Mouse (Mus musculus) testis, adult 2 months (tissue): ENCODE results near the gene Dnaja1.

Experiments used
- CTCF ChIP-seq: fragments of 200-500 bp; IDR thresholded peaks from 2 replicates; pipeline ENCODE4 v1.5.1; 2012; ENCODE audit warnings: low read depth, mild to moderate bottlenecking, inconsistent platforms, low read length, moderate library complexity; ENCODE audit not compliant: control insufficient read depth, insufficient read depth, insufficient replicate concordance
- POLR2A ChIP-seq: fragments of 200-500 bp; IDR thresholded peaks from 2 replicates; pipeline ENCODE4 v1.6.1; 2012; ENCODE audit warnings: low read depth, mild to moderate bottlenecking, inconsistent platforms, low read length, moderate library complexity; ENCODE audit not compliant: control insufficient read depth

GRCm38 (mm10) chr4:40784556-40785169 lies 62.7 kb downstream of the Dnaja1 start:
- no peak for TF ChIP-seq CTCF
- no peak for TF ChIP-seq POLR2A
